Mouse (Mus musculus) forebrain, embryonic 16.5 days (tissue): ENCODE data around the gene Rtel1. TPM values are rescaled to one million over a fixed set of nuclear protein-coding genes. Genes with fewer than 3 reads are reported as not detected.
A peak's percentile ranks its signal among the peaks of the same experiment; 100 is the strongest.

Source experiments
- ATAC-seq: fragments of 200-750 bp; cut with Nextera tagmentation; 2 replicates; pipeline ENCODE4 v1.8.0; 2017; ENCODE audit warnings: mild to moderate bottlenecking, moderate library complexity
- H3K27ac ChIP-seq: fragments of 300-500 bp; sonication (generic); 2 replicates; pipeline ENCODE4 v1.5.1; 2014; ENCODE audit warnings: low read length, control low read depth
- H3K27me3 ChIP-seq: fragments of 300-500 bp; sonication (generic); replicated peaks from 2 replicates; pipeline ENCODE4 v1.6.1; 2014; ENCODE audit warnings: low read length; ENCODE audit not compliant: control insufficient read depth, insufficient read depth
- H3K36me3 ChIP-seq: fragments of 300-500 bp; sonication (generic); 2 replicates; pipeline ENCODE4 v1.6.1; 2014; ENCODE audit not compliant: control insufficient read depth, insufficient read depth
- H3K4me1 ChIP-seq: fragments of 300-500 bp; sonication (generic); replicated peaks from 2 replicates; pipeline ENCODE4 v1.6.1; 2014; ENCODE audit warnings: low read length; ENCODE audit not compliant: control insufficient read depth, insufficient read depth
- H3K4me2 ChIP-seq: fragments of 300-500 bp; sonication (generic); 2 replicates; pipeline ENCODE4 v1.6.1; 2014; ENCODE audit warnings: mild to moderate bottlenecking, low read length, control low read depth
- H3K4me3 ChIP-seq: fragments of 300-500 bp; sonication (generic); replicated peaks from 2 replicates; pipeline ENCODE4 v1.5.1; 2014; ENCODE audit warnings: mild to moderate bottlenecking, low read length, control low read depth
- H3K9ac ChIP-seq: fragments of 300-500 bp; sonication (generic); replicated peaks from 2 replicates; pipeline ENCODE4 v1.6.1; 2014; ENCODE audit warnings: low read depth, low read length, control low read depth
- H3K9me3 ChIP-seq: fragments of 300-500 bp; sonication (generic); 2 replicates; pipeline ENCODE4 v1.6.1; 2016; ENCODE audit warnings: low read length; ENCODE audit not compliant: control insufficient read depth
- WGBS: fragments of 180-500 bp; shearing (Covaris S2); extraction: QIAGEN DNeasy Blood & Tissue Kit; methylation state at CpG from one replicate; pipeline ENCODE4 v1.1.7; 2014; 5-methylcytosine and 5-hydroxymethylcytosine counted together
- polyA plus RNA-seq: library from polyadenylated mRNA; unstranded; fragments of >200 nt; fragmentation: Nextera tagmentation; extraction: Ambion mirVana; gene quantifications from 2 replicates; pipeline ENCODE4 v1.2.1, GENCODE M21; 2015

Gene Rtel1
- polyA plus RNA-seq, 1 experiment from 2014 or later = 42.5 TPM

DNA sequence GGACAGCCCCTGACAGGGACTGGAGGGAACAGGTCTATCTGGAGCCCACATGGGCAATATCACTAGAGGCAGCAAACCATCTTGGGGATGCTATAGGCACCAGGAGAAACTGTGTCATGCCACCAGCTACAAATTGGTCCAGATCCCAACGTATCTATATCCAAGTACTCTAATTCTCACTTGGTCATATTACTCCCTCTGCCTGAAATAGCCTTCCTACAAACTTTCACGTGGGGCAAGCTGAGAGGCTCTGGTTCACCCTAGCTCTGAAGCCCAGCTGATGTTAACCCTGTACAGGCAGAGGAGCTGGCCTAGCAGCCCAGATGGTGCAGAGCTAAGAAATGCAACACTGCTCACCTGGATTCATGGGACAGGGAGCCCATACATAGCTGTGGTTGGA, 72.0 kb downstream of the Rtel1 start:
- no peak overlapping the region for H3K4me3 ChIP-seq
- H3K9ac ChIP-seq = no peak overlapping the region
- H3K27ac ChIP-seq = no peak overlapping the region
- H3K27me3 ChIP-seq = no peaks in the 10 kb centered on the region
- 82% methylated on average over 2 of the region's 2 CpGs for WGBS
- H3K9me3 ChIP-seq = no peaks in the 10 kb centered on the region
- ATAC-seq = no peak
- no peak overlapping the region for H3K4me2 ChIP-seq
- no peaks in the 10 kb centered on the region for H3K4me1 ChIP-seq
- H3K36me3 ChIP-seq = 0 out of 2 replicates have a peak, but pooled peaks cover 2% of the 10 kb centered on the region

DNA sequence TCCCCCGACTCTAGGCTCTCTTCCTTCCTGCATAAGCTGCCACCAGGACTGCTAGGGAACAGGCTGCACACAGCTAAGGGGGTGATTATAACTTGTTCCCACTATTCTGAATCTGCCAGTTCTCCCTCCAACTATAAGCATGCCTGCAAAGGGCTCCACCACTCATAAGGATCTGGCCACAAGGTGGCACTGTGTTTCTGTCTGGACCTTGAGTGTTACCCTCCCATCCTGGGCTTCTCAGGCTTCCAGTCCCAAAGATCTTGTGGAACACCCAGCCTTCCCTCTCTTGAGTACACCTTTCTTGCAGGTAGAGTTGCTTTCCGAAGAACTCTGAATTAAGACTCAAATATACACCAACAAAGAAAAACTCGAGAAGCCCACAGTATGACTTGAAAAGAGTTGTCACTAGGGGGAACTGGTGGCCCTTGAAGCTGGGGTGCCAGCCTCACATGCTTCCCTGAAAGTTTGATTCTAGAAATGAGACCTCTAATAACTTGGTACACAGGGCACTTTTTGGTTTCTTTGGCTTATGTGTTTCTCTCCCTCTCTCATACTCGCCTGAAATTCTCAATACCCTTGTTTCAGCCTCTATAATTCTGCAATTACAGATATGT, 73.2 kb downstream of the Rtel1 start:
- no peaks in the 10 kb centered on the region for H3K4me1 ChIP-seq
- peak; percentile 86 for ATAC-seq
- no peak overlapping the region for H3K27ac ChIP-seq
- no peaks in the 10 kb centered on the region for H3K27me3 ChIP-seq
- H3K36me3 ChIP-seq = no peaks in the 10 kb centered on the region
- WGBS = 35% methylated on average over 4 of the region's 4 CpGs
- no peak overlapping the region for H3K4me2 ChIP-seq
- H3K4me3 ChIP-seq = no peak overlapping the region
- no peak overlapping the region for H3K9ac ChIP-seq
- no peaks in the 10 kb centered on the region for H3K9me3 ChIP-seq

DNA sequence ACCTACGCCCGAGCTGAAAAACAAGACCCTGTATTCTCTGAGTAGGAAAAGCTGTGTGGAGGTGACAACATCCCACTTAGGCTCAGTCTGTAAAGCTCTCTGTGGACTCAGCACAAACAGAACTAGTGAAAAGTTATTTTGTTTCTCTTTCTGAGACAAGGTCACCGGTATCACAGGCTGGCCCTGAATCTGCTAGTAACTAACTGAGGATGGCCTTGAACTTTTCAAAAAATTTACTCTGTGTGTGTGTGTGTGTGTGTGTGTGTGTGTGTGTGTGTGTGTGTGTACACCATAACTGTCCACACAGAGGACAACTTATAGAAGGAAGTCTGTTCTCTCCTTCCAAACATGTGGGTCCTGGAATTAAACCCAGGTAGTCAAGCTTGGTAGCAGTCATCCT, 74.5 kb downstream of the Rtel1 start:
- H3K27me3 ChIP-seq = no peaks in the 10 kb centered on the region
- WGBS = 96% methylated on average over 3 of the region's 3 CpGs
- H3K9me3 ChIP-seq = no peaks in the 10 kb centered on the region
- H3K9ac ChIP-seq = no peak overlapping the region
- ATAC-seq = no peak
- H3K4me2 ChIP-seq = no peak overlapping the region
- H3K4me3 ChIP-seq = no peak overlapping the region
- H3K36me3 ChIP-seq = no peaks in the 10 kb centered on the region
- no peaks in the 10 kb centered on the region for H3K4me1 ChIP-seq
- no peak overlapping the region for H3K27ac ChIP-seq

DNA sequence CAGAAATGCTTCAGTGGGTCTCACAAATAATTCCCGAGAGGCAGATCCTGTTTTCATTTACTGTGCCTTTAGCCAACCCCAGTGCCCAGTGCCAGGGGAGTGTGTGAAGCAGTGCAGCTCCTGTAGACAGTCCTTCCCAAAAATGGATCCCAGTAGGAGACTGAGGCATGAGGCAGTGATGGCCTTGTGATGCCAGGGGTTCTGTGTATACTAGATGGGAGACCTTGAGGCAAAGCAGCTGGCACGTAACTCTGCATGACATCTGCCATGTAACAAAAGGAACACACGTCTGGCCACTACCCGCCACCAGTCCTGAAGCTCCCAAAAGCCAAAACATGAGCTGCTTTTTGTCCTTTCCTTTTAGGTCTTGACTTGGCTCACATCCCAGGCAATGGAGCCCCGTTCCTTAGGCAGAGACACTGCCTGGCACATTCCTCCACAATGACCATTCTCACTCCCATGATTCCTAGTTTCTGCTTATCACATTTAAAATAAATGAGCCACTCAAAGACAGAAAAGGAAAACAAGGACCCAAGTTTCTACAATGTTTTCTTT, 77.7 kb downstream of the Rtel1 start:
- Histone ChIP-seq H3K27ac (no peak overlapping the region), H3K9me3 (no peaks in the 10 kb centered on the region), H3K4me2 (no peak overlapping the region), H3K36me3 (no peaks in the 10 kb centered on the region), H3K9ac (no peak overlapping the region), H3K4me1 (no peaks in the 10 kb centered on the region), H3K27me3 (no peaks in the 10 kb centered on the region), H3K4me3 (no peak overlapping the region)
- no peak for ATAC-seq
- 49% methylated on average over 5 of the region's 5 CpGs for WGBS

DNA sequence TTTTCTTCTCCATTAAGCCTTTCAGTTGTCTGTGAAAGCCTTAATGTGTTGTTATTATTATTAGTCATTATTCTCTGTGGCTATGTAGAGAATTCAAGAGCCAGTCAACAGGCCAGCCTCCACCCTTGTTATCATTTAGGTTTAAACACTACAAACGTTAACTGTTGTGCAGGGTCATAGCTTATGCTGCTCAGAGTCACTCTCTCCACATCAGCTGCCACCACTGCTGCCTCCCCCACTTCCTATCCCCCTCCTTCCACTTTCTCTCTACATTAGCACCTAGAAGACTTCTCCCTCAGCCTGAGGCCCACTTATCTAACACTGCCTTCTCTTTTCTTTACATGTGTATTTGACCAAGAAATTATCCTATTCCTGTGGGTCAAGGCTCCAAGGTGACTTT, 82.0 kb downstream of the Rtel1 start:
- WGBS = 23% methylated on average over 1 of the region's 1 CpGs

DNA sequence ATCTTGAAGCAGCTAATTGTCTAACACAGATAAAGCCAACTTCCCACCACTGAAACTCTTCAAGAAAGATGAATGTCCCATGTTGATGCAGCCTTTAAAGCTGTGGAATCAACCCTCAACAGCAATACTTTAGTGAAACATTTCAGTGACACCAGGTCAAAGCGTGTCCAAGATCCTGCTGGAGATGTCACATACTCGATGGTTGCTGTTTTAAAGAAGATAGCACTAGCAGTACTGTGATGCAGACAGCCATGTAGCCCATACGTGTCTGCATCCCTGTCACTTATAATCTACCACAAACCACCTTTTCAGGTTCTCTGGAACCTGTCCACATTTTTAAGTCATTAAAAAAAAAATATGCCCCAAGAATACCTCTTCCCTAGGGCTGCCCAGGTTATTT, 84.2 kb downstream of the Rtel1 start:
- Histone ChIP-seq H3K4me3 (no peak overlapping the region), H3K9ac (no peak overlapping the region), H3K36me3 (no peaks in the 10 kb centered on the region), H3K9me3 (no peaks in the 10 kb centered on the region), H3K4me2 (no peak overlapping the region), H3K27me3 (no peaks in the 10 kb centered on the region), H3K27ac (no peak overlapping the region), H3K4me1 (no peaks in the 10 kb centered on the region)
- ATAC-seq = no peak
- whole genome bisulfite sequencing = 93% methylated on average over 3 of the region's 3 CpGs

More for the DNA sequence above, 82.0 kb downstream of the Rtel1 start:
- ATAC-seq = no peak
- Histone ChIP-seq H3K4me2 (no peak overlapping the region), H3K9me3 (no peaks in the 10 kb centered on the region), H3K27ac (no peak overlapping the region), H3K4me3 (no peak overlapping the region), H3K36me3 (no peaks in the 10 kb centered on the region), H3K4me1 (no peaks in the 10 kb centered on the region), H3K9ac (no peak overlapping the region), H3K27me3 (no peaks in the 10 kb centered on the region)

Other genes starting within 250 kb of the Rtel1 start
- gene Kcnq2, start 184.4 kb upstream of the Rtel1 start, polyA plus RNA-seq = 45.5 and 54.9 TPM in 2 replicates
- gene Eef1a2, start 162.7 kb upstream of the Rtel1 start, polyA plus RNA-seq = 5.7 and 6.0 TPM in 2 replicates
- gene Ppdpf, start 132.5 kb upstream of the Rtel1 start, polyA plus RNA-seq = 433 and 453 TPM in 2 replicates
- not detected in 2 replicates for gene Ptk6, start 117.0 kb upstream of the Rtel1 start, polyA plus RNA-seq
- gene Srms, start 106.6 kb upstream of the Rtel1 start, polyA plus RNA-seq = 0.08 and 0.09 TPM in 2 replicates
- gene Fndc11, start 99.7 kb upstream of the Rtel1 start, polyA plus RNA-seq = not detected in 2 replicates
- gene Helz2, start 77.7 kb upstream of the Rtel1 start, polyA plus RNA-seq = 0.42 and 0.51 TPM in 2 replicates
- 22.0 and 22.7 TPM in 2 replicates for gene Gmeb2, start 31.7 kb upstream of the Rtel1 start, polyA plus RNA-seq
- gene Stmn3, start 5.2 kb upstream of the Rtel1 start, polyA plus RNA-seq = 899 and 1,155 TPM in 2 replicates
- gene Zgpat, start 45.2 kb downstream of the Rtel1 start, polyA plus RNA-seq = 81.6 and 91.5 TPM in 2 replicates
- gene Arfrp1, start 45.7 kb downstream of the Rtel1 start, polyA plus RNA-seq = 93.7 and 107 TPM in 2 replicates
- 52.1 and 61.1 TPM in 2 replicates for gene Lime1, start 60.3 kb downstream of the Rtel1 start, polyA plus RNA-seq
- gene Zbtb46, start 139.7 kb downstream of the Rtel1 start, polyA plus RNA-seq = 9.5 and 11.9 TPM in 2 replicates
- gene Abhd16b, start 173.5 kb downstream of the Rtel1 start, polyA plus RNA-seq = not detected in 2 replicates
- 135 and 139 TPM in 2 replicates for gene Tpd52l2, start 177.4 kb downstream of the Rtel1 start, polyA plus RNA-seq
- 221 and 239 TPM in 2 replicates for gene Dnajc5, start 200.7 kb downstream of the Rtel1 start, polyA plus RNA-seq